Mouse (Mus musculus): ENCODE data around the gene Impg1. TPM values are rescaled to one million over a fixed set of nuclear protein-coding genes. Genes with fewer than 3 reads are reported as not detected.

Gene Impg1
- total and polyA plus RNA-seq, 3 experiments: not detected

DNA sequence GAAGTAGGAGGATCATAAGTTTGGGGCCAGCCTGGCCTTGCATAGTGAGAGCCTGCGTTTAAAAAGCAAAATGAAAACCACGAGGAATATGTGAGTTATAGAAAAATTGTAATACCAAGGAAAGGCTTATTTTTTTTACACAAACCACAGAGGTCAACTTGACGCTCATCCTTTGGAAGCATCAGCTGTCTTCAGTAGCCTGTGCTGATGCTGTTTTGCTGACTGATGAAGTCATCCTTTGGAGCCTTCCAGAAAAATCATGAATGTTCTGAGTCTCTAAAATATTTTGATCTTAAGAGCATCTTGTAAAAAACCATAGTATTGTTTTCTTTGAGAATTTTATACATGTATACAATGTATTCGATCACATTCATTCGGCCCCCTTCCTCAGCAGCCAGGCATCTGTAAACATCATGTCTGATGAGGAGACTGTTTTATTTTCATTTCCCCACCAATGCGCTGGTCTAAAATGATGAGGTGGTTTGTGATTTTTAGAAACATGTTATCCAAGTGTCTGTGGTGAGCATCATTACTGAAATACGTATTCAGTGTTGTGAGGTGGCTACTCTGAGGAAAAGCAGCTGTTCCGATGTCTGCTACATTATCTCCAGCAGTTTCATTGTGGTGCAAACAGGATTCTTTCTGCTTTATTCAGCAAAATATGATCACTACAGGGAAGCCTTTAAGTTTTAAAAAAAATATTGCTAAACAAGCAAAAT lies 190.1 kb downstream of the Impg1 start:
- H3K4me3 ChIP-seq (ENCODE audit: control insufficient read depth in 1 of 2, insufficient read depth in 1 of 2, low read depth in 2 of 2, low read length in 2 of 2): no peak overlapping the region
- H3K79me2 ChIP-seq (ENCODE audit: control insufficient read depth, insufficient read depth, low read length, poor library complexity): no peaks in the 10 kb centered on the region
- no peaks in the 10 kb centered on the region for H3K36me3 ChIP-seq (ENCODE audit: control insufficient read depth in 1 of 2, insufficient read depth in 2 of 2, low read length in 2 of 2)
- TF ChIP-seq MYB (IDR thresholded peaks at IDR 0.05; ENCODE audit: low read depth, low read length): no peak
- no peak for TF ChIP-seq SIN3A (IDR thresholded peaks at IDR 0.05; ENCODE audit: low read length)
- no peak for TF ChIP-seq TAL1 (IDR thresholded peaks at IDR 0.05; ENCODE audit: low read length)
- no peak for TF ChIP-seq ZC3H11A (IDR thresholded peaks at IDR 0.05; ENCODE audit: low read depth, low read length)
- no peak for TF ChIP-seq KAT2A (conservative IDR thresholded peaks at IDR 0.05; ENCODE audit: low read depth, low read length)
- TF ChIP-seq RAD21 (IDR thresholded peaks at IDR 0.05; ENCODE audit: low read depth, low read length): no peak
- TF ChIP-seq E2F4 (IDR thresholded peaks at IDR 0.05; ENCODE audit: borderline replicate concordance, low read depth, low read length): no peak
- TF ChIP-seq JUND (IDR thresholded peaks at IDR 0.05; ENCODE audit: low read depth, low read length): no peak
- no peak for TF ChIP-seq MAZ (IDR thresholded peaks at IDR 0.05; ENCODE audit: low read depth, low read length)
- TF ChIP-seq CHD1 (IDR thresholded peaks at IDR 0.05; ENCODE audit: low read depth, low read length): no peak
- TF ChIP-seq ELF1 (IDR thresholded peaks at IDR 0.05; ENCODE audit: low read depth, low read length): no peak
- TF ChIP-seq RCOR1 (IDR thresholded peaks at IDR 0.05; ENCODE audit: low read depth, low read length): no peak
- no peak for TF ChIP-seq HCFC1 (IDR thresholded peaks at IDR 0.05; ENCODE audit: low read depth, low read length)
- no peak for TF ChIP-seq CHD2 (IDR thresholded peaks at IDR 0.05; ENCODE audit: low read length)
- no peak for TF ChIP-seq MAX (IDR thresholded peaks at IDR 0.05; ENCODE audit: low read length)
- no peaks in the 10 kb centered on the region; a peak in 1 of 4 replicates for H3K4me1 ChIP-seq (ENCODE audit: control insufficient read depth in 1 of 2, insufficient read depth in 2 of 2, low read length in 2 of 2)
- DNase-seq (ENCODE audit: low read depth, low spot score): no peak
- H3K9me3 ChIP-seq (replicated peaks; ENCODE audit: insufficient read depth, low read length): no peaks in the 10 kb centered on the region
- no peak overlapping the region for H3K27ac ChIP-seq (ENCODE audit: control insufficient read depth, low read depth, low read length)
- no peak overlapping the region for H3K9ac ChIP-seq (ENCODE audit: control insufficient read depth, low read depth, low read length, poor library complexity, severe bottlenecking)
- no peaks in the 10 kb centered on the region; a peak in 1 of 4 replicates for H3K27me3 ChIP-seq (ENCODE audit: control insufficient read depth in 1 of 2, insufficient read depth in 2 of 2, low read length in 2 of 2)

DNA sequence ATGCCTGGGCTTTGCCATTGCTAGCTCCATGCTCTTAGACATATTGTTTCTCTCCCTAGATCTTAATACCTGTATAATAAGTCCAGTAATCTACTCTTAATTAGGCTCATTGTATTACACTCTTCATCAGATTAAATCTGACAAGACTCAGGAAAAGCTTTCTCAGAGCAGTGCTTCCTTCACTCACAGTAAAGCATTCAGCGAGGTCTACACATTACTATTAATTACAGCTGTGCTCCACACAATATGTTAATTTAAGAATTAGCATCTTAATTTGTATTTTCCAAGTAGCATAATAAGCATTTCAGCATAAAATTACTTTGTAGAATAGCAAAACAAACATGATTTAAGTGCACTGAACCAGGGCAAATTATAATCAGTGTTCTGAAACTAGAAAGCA lies 192.3 kb downstream of the Impg1 start:
- TF ChIP-seq MAFK (IDR thresholded peaks at IDR 0.05; ENCODE audit: borderline replicate concordance, low read depth, low read length) (no peak), CTCF (IDR thresholded peaks at IDR 0.05 in 2 of 3, conservative IDR thresholded peaks at IDR 0.05 in 1 of 3; ENCODE audit: control insufficient read depth in 1 of 3, insufficient read depth in 1 of 3, low read depth in 2 of 3, low read length in 3 of 3, poor library complexity in 1 of 3, severe bottlenecking in 1 of 3) (no peak), CHD1 (IDR thresholded peaks at IDR 0.05; ENCODE audit: low read depth, low read length) (no peak), NRF1 (IDR thresholded peaks at IDR 0.05; ENCODE audit: insufficient read depth, low read depth, low read length, poor library complexity, severe bottlenecking) (no peak), ELF1 (IDR thresholded peaks at IDR 0.05; ENCODE audit: low read depth, low read length) (no peak), JUND (IDR thresholded peaks at IDR 0.05; ENCODE audit: low read depth, low read length) (no peak), BHLHE40 (IDR thresholded peaks at IDR 0.05; ENCODE audit: borderline replicate concordance, low read depth, low read length) (no peak), MYB (IDR thresholded peaks at IDR 0.05; ENCODE audit: low read depth, low read length) (no peak), USF1 (IDR thresholded peaks at IDR 0.05; ENCODE audit: low read depth, low read length) (no peak), SMC3 (IDR thresholded peaks at IDR 0.05; ENCODE audit: low read depth, low read length) (no peak), ZKSCAN1 (IDR thresholded peaks at IDR 0.05; ENCODE audit: low read depth, low read length) (no peak), POLR2A (IDR thresholded peaks at IDR 0.05; ENCODE audit: control insufficient read depth in 1 of 2, insufficient read depth in 1 of 2, low read depth in 1 of 2, low read length in 2 of 2, poor library complexity in 1 of 2) (no peak), ZNF384 (IDR thresholded peaks at IDR 0.05; ENCODE audit: low read depth, low read length) (no peak)
- H3K4me3 ChIP-seq (ENCODE audit: control insufficient read depth in 1 of 2, insufficient read depth in 1 of 2, low read depth in 2 of 2, low read length in 2 of 2): no peak overlapping the region

More for the DNA sequence above, 192.3 kb downstream of the Impg1 start:
- no peaks in the 10 kb centered on the region for H3K9me3 ChIP-seq (replicated peaks; ENCODE audit: insufficient read depth, low read length)
- H3K36me3 ChIP-seq (ENCODE audit: control insufficient read depth in 1 of 2, insufficient read depth in 2 of 2, low read length in 2 of 2): no peaks in the 10 kb centered on the region
- no peak for DNase-seq (ENCODE audit: low read depth, low spot score)
- no peak overlapping the region for H3K27ac ChIP-seq (ENCODE audit: control insufficient read depth, low read depth, low read length)
- H3K27me3 ChIP-seq (ENCODE audit: control insufficient read depth in 1 of 2, insufficient read depth in 2 of 2, low read length in 2 of 2): no peaks in the 10 kb centered on the region
- H3K4me1 ChIP-seq (ENCODE audit: control insufficient read depth in 1 of 2, insufficient read depth in 2 of 2, low read length in 2 of 2): no peaks in the 10 kb centered on the region; a peak in 1 of 4 replicates
- no peak overlapping the region for H3K9ac ChIP-seq (ENCODE audit: control insufficient read depth, low read depth, low read length, poor library complexity, severe bottlenecking)
- H3K79me2 ChIP-seq (ENCODE audit: control insufficient read depth, insufficient read depth, low read length, poor library complexity): no peaks in the 10 kb centered on the region
